Mouse (Mus musculus) MEL-GATA-1-ER (cell line): Measurements from ENCODE around the gene Mfap3l.
"Not testable (repeated sequence)": the region's sequence is repeated elsewhere in the genome, so short reads cannot be mapped to it uniquely, and the experiment has no call there.

Source experiments
- DNase-seq: peaks from one replicate; pipeline ENCODE4 v3.0.0-alpha.2; 2012; ENCODE audit warnings: low read depth; ENCODE audit errors: extremely low read depth

Mfap3l gene

DNA sequence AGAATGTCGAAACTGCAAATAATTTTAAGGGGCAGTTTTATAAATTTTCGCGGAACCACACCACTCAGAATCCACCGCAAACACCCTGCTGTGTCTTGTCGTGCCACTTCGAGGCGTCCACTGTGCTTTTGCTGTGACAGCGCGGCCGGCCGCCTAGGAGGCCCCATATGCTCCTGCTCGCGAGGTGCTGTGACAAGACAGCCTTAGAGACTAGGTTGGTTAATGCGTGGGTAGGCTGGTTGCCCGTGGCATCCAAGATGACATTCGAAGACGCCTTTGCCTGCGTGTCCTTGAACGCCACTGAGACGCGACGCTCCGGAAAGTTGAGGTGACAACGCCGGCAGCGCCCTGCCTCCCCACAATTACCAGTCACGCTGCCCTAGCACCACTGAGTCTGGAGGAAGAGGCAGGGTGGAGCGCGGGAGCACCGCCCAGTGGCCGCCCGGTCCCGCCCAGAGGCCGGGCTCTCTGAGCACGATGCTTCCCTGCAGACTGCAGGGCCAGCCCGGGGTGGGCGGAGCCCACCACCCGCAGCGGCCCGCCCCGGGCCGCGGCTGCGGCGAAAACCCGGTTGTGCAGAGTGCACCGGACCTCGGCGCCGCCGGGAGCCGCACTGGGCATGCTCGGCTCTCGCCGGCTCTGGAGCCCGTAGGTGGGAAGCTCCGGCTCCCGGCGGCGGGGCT is at the start of gene Mfap3l:
Gene Mfap3l, plus strand, starts transcription at position 578 of the 683 bp plus-strand sequence.
- DNase-seq, result no peak

- no peak for DNase-seq
Measured at GRCm38 (mm10) chr8:60583369-60583768, 49.3 kb upstream of the Mfap3l start.

DNA sequence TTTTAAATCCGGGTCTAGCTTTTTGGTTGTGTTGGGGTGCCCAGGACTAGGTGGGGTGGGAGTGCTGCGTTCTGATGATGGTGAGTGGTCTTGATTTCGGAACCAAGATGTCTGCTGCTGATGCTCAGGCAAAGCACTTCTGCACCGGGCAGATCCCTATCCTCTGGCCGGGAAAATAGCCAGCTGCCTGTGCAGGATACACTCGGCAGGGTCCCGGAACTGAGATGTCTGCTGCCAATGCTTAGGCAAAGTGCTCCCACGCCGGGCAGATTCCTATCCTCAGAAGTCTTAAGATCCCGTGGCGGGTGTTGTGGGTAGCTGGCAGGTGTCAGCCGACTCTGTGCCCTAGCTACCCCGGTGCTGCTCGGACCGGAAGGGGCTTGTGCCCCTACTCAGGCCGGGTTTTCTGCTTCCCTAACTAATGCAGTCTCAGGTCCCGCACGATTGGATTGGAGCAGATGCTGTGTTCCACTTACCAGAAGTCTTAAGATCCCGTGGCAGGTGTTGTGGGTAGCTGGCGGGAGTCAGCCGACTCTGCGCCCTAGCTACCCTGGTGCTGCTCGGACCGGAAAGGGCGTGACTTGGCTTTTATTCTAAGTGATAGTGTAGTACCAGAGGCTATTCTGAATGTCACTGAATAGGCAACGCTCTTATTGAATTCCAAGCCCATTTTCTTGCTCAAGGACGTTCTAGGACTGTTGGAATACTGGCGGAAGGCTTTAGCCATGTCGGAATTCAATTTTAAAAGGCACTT is 41.1 kb upstream of the Mfap3l start:
- DNase-seq, result not testable (repeated sequence)

DNA sequence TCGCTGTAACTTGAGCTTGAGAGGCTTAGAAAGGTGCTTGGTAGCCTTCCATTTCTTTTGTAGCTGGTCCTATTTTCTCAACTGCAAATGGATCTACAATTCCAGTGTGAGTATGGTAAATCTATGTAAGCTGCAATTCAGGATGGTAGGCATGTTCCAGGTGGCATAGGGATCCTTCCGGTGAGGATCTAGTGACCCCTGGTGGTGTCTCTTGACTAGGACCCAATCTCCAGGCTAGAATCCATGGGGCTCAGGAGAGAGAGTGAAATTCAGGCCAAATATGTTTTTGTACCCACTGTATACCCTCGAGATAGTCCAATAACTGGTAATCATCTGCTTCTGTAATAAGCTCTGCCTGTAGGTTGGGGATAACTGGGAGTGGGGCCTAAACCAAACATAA is 37.9 kb upstream of the Mfap3l start:
- DNase-seq, result no peak

DNA sequence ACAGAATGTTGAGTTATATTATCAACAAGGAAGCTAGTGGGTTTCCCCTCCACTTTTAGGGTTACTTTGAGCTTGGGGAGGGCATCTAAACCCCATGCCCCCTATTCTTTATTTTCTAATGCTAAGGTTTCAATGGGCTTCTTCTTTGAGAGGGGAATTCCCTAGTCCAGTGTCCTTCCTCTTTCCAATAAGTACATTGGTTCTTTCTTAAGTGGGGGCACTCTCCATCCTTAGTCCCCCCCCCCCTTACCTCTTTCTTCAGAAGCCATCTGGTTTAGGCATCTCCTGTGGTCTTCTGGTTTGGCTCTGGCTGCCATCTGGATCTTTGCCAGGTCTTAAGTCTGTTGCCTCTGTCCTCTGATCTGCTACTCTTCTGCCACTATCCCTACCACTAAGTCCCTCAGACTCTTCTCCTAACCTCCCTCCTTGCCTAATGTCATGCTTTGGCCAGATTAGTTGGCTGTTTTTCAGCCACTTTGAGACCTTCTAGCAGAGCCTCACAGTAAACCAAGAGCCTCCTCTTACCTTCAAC is 21.0 kb upstream of the Mfap3l start:
- DNase-seq, result no peak

DNA sequence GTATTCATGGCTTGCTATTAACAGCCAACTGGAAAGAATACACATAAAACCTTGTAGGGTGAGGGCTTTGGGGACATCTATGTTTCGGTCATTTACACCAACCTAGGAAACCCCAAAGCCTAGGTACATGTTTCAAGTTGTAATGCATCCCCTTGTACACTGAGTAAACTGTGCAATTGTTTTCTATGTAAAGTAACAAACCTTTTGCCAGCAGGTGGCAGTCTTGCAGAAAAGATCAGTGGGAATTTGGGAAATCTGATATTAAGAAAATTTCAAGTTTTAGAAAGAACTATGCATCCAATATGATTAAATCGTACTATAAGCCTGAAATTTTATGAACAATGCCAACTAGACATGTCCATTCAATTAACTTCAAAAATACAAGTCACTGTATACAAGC is 15.7 kb upstream of the Mfap3l start:
- DNase-seq, result peak; percentile 11

GRCm38 (mm10) chr8:60621561-60621960 is 11.1 kb upstream of the Mfap3l start:
- DNase-seq, result no peak

GRCm38 (mm10) chr8:60622056-60622455 is 10.6 kb upstream of the Mfap3l start:
- DNase-seq, result no peak

GRCm38 (mm10) chr8:60623438-60623837 is 9.2 kb upstream of the Mfap3l start:
- DNase-seq, result no peak

GRCm38 (mm10) chr8:60624722-60625121 is 7.9 kb upstream of the Mfap3l start:
- DNase-seq, result no peak

DNA sequence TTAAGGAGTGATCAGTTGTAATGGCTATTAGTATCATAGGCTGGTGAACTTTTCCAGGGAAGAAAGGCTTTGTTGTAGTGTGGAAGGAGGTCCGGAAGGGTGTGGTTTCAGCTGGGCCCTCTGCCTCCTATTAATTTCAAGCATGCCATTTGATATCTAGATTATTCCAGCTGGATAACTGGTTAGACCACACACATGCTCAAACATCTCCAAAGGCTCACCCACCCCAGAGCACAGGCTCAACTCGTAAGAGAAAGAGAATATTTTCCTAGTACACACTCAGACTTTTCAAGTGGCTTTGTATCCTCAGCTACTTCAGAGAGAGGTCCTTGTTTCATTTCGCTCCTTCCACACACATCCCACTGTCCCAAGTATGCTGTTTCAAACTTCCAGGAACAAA is 4.7 kb upstream of the Mfap3l start:
- DNase-seq, result no peak

DNA sequence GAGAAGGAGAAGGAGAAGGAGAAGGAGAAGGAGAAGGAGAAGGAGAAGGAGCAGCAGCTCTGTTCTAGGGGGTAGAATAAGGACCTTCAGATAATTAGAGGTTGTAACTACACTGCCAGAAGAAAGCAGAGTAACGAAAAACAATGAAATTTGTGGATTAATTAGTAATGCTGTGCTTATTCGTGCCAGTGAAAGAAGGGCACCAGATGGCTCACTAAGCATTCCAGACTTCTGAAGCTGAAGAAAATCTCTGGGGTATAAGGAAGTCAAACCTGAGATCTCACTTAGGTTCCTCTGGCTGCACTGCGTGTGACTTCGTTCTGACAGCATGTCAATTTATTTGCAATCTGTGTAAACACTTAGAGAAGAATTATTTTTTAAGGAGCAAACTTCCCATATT is 3.6 kb upstream of the Mfap3l start:
- no peak for DNase-seq

GRCm38 (mm10) chr8:60631504-60631934 is 1.1 kb upstream of the Mfap3l start:
- DNase-seq, result no peak

DNA sequence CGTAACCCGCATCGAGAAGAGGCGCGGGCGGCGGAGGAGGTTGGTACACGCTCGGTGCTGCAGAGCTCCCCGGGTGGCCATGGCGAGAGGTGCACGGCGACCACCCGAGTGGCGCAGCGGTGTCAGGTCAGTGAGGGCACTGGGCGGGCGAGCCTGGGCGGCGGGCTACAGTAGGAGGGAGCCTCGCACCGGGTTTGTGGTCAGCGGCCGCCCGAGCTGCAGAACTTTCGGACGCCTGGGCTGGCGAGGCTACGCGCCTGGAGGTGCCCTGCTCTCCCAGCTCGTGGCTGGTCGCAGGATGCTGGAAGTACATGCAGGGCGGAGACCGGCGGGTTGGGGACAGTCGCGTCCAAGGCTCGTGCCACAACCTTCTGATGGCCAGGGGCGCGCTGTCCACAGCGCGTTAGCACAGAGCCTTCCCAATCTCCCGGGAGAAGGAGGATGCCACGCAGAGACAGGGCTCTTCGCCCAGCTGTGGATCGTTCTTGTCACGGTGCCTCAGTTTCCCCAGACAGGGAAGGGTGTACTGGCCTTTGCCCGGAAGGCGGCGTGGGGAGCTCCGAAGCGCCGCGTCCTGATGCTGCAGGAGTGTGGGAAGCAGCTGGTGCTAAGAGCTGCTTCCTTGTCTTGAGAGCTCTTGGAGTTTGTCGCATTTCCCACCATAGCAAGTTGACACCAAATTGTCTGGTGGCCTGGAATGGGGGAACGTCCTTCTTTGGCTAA is 467 bp downstream of the Mfap3l start:
- no peak for DNase-seq

DNA sequence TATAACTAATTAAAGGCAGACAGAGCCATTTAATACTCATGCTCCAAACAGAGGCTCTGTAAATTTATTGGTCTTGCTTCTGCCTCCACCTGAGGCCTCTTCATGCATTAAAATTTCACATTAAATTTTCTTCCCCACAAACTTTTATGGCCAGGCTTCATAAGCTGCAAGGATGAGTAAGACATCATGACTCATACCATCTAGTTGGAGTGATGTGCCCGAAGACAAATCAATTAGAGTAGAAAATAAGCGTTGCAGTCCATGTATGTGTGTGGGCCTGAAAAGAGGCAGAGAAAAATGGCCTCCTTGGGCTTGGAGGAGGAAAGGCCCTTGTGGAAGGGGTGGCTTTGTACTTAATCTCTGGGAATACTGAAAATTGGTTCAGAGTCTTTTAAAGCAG is 2.3 kb downstream of the Mfap3l start:
- DNase-seq, result no peak

- DNase-seq, result no peak
Measured at GRCm38 (mm10) chr8:60635846-60636245, 3.2 kb downstream of the Mfap3l start.

DNA sequence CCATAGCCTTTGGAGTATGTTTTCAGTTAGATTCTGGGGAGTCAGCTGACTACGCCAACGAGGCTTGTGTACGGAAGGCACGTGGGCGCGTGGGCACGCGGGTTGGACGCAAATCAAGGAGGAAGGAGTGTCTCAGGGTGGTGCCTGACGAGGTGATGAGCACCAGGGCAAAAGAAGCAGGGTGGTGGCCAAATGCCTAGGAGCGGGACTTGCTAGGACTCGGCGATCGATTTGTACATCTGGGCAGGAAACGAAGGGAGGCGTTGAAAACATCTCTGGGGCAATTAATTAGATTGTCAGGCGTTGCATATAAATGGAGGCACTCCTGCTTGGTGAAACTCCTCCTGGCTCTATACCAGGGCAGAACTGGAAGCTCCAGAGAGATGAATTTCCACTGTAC is 7.4 kb downstream of the Mfap3l start:
- no peak for DNase-seq

DNA sequence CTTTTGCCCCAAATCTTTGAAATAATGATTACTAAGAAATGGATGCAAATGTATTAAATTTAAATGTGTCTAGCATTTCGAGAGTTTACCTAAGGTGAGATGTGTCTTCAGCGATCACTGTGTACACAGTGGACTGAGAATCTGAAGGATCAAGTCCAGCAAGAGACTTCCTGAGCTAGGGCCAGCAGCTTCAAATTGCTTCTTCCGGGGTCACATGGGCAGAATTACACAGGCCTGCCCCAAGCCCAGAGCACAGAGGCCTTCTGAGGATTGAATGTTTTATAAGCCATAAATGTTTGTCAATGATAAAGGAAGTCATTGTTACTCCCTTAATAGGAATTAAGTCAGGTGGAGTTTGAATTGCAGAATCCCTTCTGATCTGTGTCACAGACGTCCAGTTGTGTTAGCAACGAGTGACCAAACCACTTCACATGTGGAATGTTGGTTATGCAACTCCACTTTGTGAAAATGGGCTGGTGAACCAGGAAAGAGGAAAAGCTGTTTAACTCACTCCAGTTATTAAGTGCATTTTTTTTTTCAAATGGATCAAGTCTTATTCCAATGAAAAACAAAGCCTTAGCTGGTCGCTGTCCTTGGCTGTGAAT is 10.9 kb downstream of the Mfap3l start:
- DNase-seq, result no peak

DNA sequence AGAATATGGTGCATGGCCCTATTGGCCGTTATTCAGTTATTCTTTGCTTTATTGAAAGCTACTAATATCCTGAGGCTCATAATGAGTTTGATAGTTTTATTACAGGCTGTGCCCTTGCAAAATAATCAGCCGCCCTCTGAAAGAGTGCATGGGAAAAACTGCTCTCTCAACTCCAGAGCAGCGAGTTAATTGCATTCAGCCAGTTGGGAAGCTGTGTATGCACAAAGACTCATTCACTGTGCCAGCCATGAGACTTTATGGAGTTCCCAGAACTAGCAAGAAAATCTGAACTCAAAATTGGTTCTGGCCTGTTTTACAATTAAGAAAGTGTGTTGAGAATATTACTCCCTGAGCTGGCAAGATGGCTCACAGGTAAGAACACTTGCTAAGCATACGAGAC is 12.5 kb downstream of the Mfap3l start:
- DNase-seq, result no peak

DNA sequence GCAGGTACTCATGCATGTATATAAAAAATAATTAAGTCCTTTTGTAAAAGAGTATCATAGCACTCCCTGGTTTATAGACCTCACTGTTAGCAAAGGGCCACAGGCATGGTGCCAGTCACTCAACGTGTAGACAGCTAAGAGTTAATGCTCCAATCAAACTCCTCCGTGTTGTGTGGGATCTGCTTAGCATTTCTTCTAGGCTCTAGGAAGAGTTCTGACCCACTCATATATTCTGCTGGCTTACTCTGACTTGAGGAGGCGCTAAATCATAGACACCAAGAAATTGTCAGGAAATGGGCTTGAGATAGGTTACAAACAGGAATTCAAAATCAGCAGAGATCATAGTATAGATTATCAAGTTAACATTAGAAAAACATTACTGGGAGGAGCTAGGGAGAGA is 13.3 kb downstream of the Mfap3l start:
- no peak for DNase-seq

GRCm38 (mm10) chr8:60647291-60647690 is 14.7 kb downstream of the Mfap3l start:
- no peak for DNase-seq

DNA sequence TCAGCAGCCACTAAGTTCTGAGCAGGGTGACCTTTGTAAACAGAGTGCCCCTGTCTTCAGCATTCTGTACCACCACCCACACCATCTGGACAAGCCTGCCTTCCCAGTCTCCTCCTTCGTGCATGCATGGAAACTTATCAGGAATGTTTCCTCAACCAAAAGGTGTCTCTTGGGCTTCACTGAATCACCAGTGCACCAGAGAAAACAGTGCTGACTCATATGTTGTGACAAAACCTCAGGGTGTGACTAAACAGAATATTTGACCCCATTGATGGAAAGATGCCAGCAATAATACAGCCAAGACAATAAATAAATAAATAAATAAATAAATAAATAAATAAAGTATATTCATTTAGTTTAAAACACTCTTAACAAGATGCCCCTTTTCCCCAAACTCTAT is 16.5 kb downstream of the Mfap3l start:
- no peak for DNase-seq
